Mouse (Mus musculus) hindbrain, embryonic 12.5 days (tissue): ENCODE data around the gene Sfxn4. TPM values are rescaled to one million over a fixed set of nuclear protein-coding genes. Genes with fewer than 3 reads are reported as not detected.

ENCODE experiments used
- ATAC-seq: fragments of 200-750 bp; cut with Nextera tagmentation; 2 replicates; pipeline ENCODE4 v1.8.0; 2017; ENCODE audit warnings: moderate TSS enrichment; ENCODE audit not compliant: low FRiP score
- H3K27ac ChIP-seq: fragments of 300-500 bp; sonication (generic); 2 replicates; pipeline ENCODE4 v1.5.1; 2016; ENCODE audit warnings: mild to moderate bottlenecking
- H3K27me3 ChIP-seq: fragments of 300-500 bp; sonication (generic); 2 replicates; pipeline ENCODE4 v1.6.1; 2016; ENCODE audit warnings: mild to moderate bottlenecking
- H3K36me3 ChIP-seq: fragments of 300-500 bp; sonication (generic); 2 replicates; pipeline ENCODE4 v1.6.1; 2016; ENCODE audit warnings: mild to moderate bottlenecking
- H3K4me1 ChIP-seq: fragments of 300-500 bp; sonication (generic); 2 replicates; pipeline ENCODE4 v1.6.1; 2016
- H3K4me2 ChIP-seq: fragments of 300-500 bp; sonication (generic); replicated peaks from 2 replicates; pipeline ENCODE4 v1.6.1; 2016; ENCODE audit warnings: mild to moderate bottlenecking
- H3K4me3 ChIP-seq: fragments of 300-500 bp; sonication (generic); 2 replicates; pipeline ENCODE4 v1.5.1; 2016; ENCODE audit warnings: mild to moderate bottlenecking
- H3K9ac ChIP-seq: fragments of 300-500 bp; sonication (generic); 2 replicates; pipeline ENCODE4 v1.6.1; 2016; ENCODE audit warnings: mild to moderate bottlenecking, moderate library complexity
- H3K9me3 ChIP-seq: fragments of 300-500 bp; sonication (generic); replicated peaks from 2 replicates; pipeline ENCODE4 v1.6.1; 2016; ENCODE audit warnings: mild to moderate bottlenecking
- WGBS: fragments of 180-500 bp; shearing (Covaris S2); methylation state at CpG from one replicate; pipeline ENCODE4 v1.1.7; 2016; 5-methylcytosine and 5-hydroxymethylcytosine counted together
- polyA plus RNA-seq: library from polyadenylated mRNA; unstranded; fragments of >200 nt; fragmentation: Nextera tagmentation; extraction: Ambion mirVana; gene quantifications from 2 replicates; pipeline ENCODE4 v1.2.1, GENCODE M21; 2016

Gene Sfxn4
- polyA plus RNA-seq, 1 experiment from 2014 or later, result 14.2 TPM

- H3K27ac ChIP-seq, result peak overlapping the region; percentile 31; the same call in 1 of the 2 replicates
- 22% methylated on average over 10 of the region's 10 CpGs for WGBS
Measured at GRCm38 (mm10) chr19:60812036-60812389, 49.3 kb downstream of the Sfxn4 start.

GRCm38 (mm10) chr19:60811098-60812035 is 49.9 kb downstream of the Sfxn4 start, which contains the start of gene Fam45a:
Fam45a (plus strand) TSS chr19:60811585.
- peaks cover 11% of the 10 kb centered on the region; the same call in 1 of the 2 replicates for H3K36me3 ChIP-seq
- H3K9me3 ChIP-seq, result no peaks in the 10 kb centered on the region
- peak within 1 kb of the TSS; percentile 68 for H3K4me3 ChIP-seq
- peak within 1 kb of the TSS; percentile 31; the same call in 1 of the 2 replicates for H3K27ac ChIP-seq
- peaks cover 4% of the 10 kb centered on the region; the same call in 1 of the 2 replicates for H3K4me1 ChIP-seq
- WGBS, result 2% methylated on average over 32 of the region's 45 CpGs
- H3K9ac ChIP-seq, result peak within 1 kb of the TSS; percentile 84
- H3K4me2 ChIP-seq, result peak within 1 kb of the TSS; percentile 70
- peak; percentile 99 for ATAC-seq
- H3K27me3 ChIP-seq, result no peaks in the 10 kb centered on the region

More at GRCm38 (mm10) chr19:60812036-60812389, 49.3 kb downstream of the Sfxn4 start:
- H3K4me3 ChIP-seq, result peak overlapping the region; percentile 68
- H3K9ac ChIP-seq, result peak overlapping the region; percentile 84
- H3K27me3 ChIP-seq, result no peaks in the 10 kb centered on the region
- peaks cover 4% of the 10 kb centered on the region; the same call in 1 of the 2 replicates for H3K4me1 ChIP-seq
- peak overlapping the region; percentile 70 for H3K4me2 ChIP-seq
- no peak for ATAC-seq
- no peaks in the 10 kb centered on the region for H3K9me3 ChIP-seq
- H3K36me3 ChIP-seq, result peaks cover 14% of the 10 kb centered on the region; the same call in 1 of the 2 replicates

- ATAC-seq, result no peak
- H3K4me3 ChIP-seq, result no peak overlapping the region
- H3K9ac ChIP-seq, result no peak overlapping the region
- peaks cover 4% of the 10 kb centered on the region; the same call in 1 of the 2 replicates for H3K4me1 ChIP-seq
- no peaks in the 10 kb centered on the region for H3K27me3 ChIP-seq
- 97% methylated on average over 2 of the region's 2 CpGs for whole genome bisulfite sequencing
- H3K9me3 ChIP-seq, result no peaks in the 10 kb centered on the region
- no peak overlapping the region for H3K27ac ChIP-seq
- no peak overlapping the region for H3K4me2 ChIP-seq
- 0 out of 2 replicates have a peak, but pooled peaks cover 3% of the 10 kb centered on the region for H3K36me3 ChIP-seq
Measured at GRCm38 (mm10) chr19:60809927-60810326, 51.4 kb downstream of the Sfxn4 start.

- Histone ChIP-seq H3K27me3 (no peaks in the 10 kb centered on the region), H3K9ac (no peak overlapping the region), H3K4me2 (no peak overlapping the region), H3K36me3 (no peaks in the 10 kb centered on the region), H3K4me3 (no peak overlapping the region), H3K27ac (no peak overlapping the region), H3K4me1 (no peaks in the 10 kb centered on the region), H3K9me3 (no peaks in the 10 kb centered on the region)
- no peak for ATAC-seq
- 65% methylated on average over 2 of the region's 2 CpGs for WGBS
Measured at GRCm38 (mm10) chr19:60804903-60805302, 56.4 kb downstream of the Sfxn4 start.

GRCm38 (mm10) chr19:60799867-60800569 is 61.3 kb downstream of the Sfxn4 start:
- Histone ChIP-seq H3K4me1 (no peaks in the 10 kb centered on the region), H3K9me3 (no peaks in the 10 kb centered on the region), H3K9ac (no peak overlapping the region), H3K4me3 (no peak overlapping the region), H3K36me3 (no peaks in the 10 kb centered on the region), H3K4me2 (no peak overlapping the region), H3K27me3 (no peaks in the 10 kb centered on the region), H3K27ac (no peak overlapping the region)
- ATAC-seq, result no peak
- 85% methylated on average over 7 of the region's 7 CpGs for WGBS

- Histone ChIP-seq H3K9ac (no peak overlapping the region), H3K9me3 (no peaks in the 10 kb centered on the region), H3K36me3 (no peaks in the 10 kb centered on the region), H3K27ac (no peak overlapping the region), H3K4me1 (no peaks in the 10 kb centered on the region), H3K27me3 (no peaks in the 10 kb centered on the region), H3K4me2 (no peak overlapping the region), H3K4me3 (no peak overlapping the region)
- no peak for ATAC-seq
- WGBS, result 96% methylated on average over 2 of the region's 2 CpGs
Measured at GRCm38 (mm10) chr19:60797415-60797814, 63.9 kb downstream of the Sfxn4 start.

- Histone ChIP-seq H3K27ac (no peak overlapping the region), H3K9ac (no peak overlapping the region), H3K36me3 (no peaks in the 10 kb centered on the region), H3K4me2 (no peak overlapping the region), H3K27me3 (no peaks in the 10 kb centered on the region), H3K4me3 (no peak overlapping the region), H3K4me1 (peaks cover 3% of the 10 kb centered on the region; the same call in 1 of the 2 replicates), H3K9me3 (no peaks in the 10 kb centered on the region)
- 92% methylated on average over 2 of the region's 2 CpGs for WGBS
- ATAC-seq, result no peak
Measured at GRCm38 (mm10) chr19:60795244-60795643, 66.0 kb downstream of the Sfxn4 start.

- no peak for ATAC-seq
- 83% methylated on average over 2 of the region's 2 CpGs for WGBS
- no peak overlapping the region for H3K4me3 ChIP-seq
Measured at GRCm38 (mm10) chr19:60793170-60793707, 68.0 kb downstream of the Sfxn4 start.

GRCm38 (mm10) chr19:60791164-60791563 is 70.1 kb downstream of the Sfxn4 start:
- H3K9ac ChIP-seq, result peak overlapping the region; percentile 94
- no peaks in the 10 kb centered on the region for H3K9me3 ChIP-seq
- H3K27ac ChIP-seq, result peak overlapping the region; percentile 96
- ATAC-seq, result peak; percentile 35; the same call in 1 of the 2 replicates
- 18% methylated on average over 9 of the region's 9 CpGs for WGBS
- no peaks in the 10 kb centered on the region for H3K27me3 ChIP-seq
- peak overlapping the region; percentile 95 for H3K4me3 ChIP-seq
- H3K36me3 ChIP-seq, result no peaks in the 10 kb centered on the region
- peak overlapping the region; percentile 62 for H3K4me2 ChIP-seq
- peaks cover 14% of the 10 kb centered on the region for H3K4me1 ChIP-seq

More at GRCm38 (mm10) chr19:60793170-60793707, 68.0 kb downstream of the Sfxn4 start:
- Histone ChIP-seq H3K27me3 (no peaks in the 10 kb centered on the region), H3K9me3 (no peaks in the 10 kb centered on the region), H3K9ac (no peak overlapping the region), H3K4me1 (peaks cover 6% of the 10 kb centered on the region), H3K4me2 (no peak overlapping the region), H3K36me3 (no peaks in the 10 kb centered on the region), H3K27ac (no peak overlapping the region)

- H3K36me3 ChIP-seq, result no peaks in the 10 kb centered on the region
- peak; percentile 97 for ATAC-seq
- peak within 1 kb of the TSS; percentile 95 for H3K4me3 ChIP-seq
- H3K4me2 ChIP-seq, result peak within 1 kb of the TSS; percentile 62
- no peaks in the 10 kb centered on the region for H3K9me3 ChIP-seq
- whole genome bisulfite sequencing, result under 1% methylated on average over 57 of the region's 57 CpGs
- H3K27me3 ChIP-seq, result no peaks in the 10 kb centered on the region
- peak within 1 kb of the TSS; percentile 96 for H3K27ac ChIP-seq
- peaks cover 18% of the 10 kb centered on the region for H3K4me1 ChIP-seq
- H3K9ac ChIP-seq, result peak within 1 kb of the TSS; percentile 94
Measured at GRCm38 (mm10) chr19:60790551-60791161, 70.6 kb downstream of the Sfxn4 start, which contains the start of gene Eif3a. Eif3a (minus strand) TSS chr19:60790658.

GRCm38 (mm10) chr19:60789919-60790506 is 71.3 kb downstream of the Sfxn4 start:
- ATAC-seq, result peak; percentile 53
- WGBS, result under 1% methylated on average over 60 of the region's 60 CpGs
- H3K36me3 ChIP-seq, result no peaks in the 10 kb centered on the region
- H3K4me3 ChIP-seq, result peak overlapping the region; percentile 95
- peak overlapping the region; percentile 62 for H3K4me2 ChIP-seq
- no peaks in the 10 kb centered on the region for H3K9me3 ChIP-seq
- peak overlapping the region; percentile 94 for H3K9ac ChIP-seq
- H3K27ac ChIP-seq, result peak overlapping the region; percentile 96
- H3K27me3 ChIP-seq, result no peaks in the 10 kb centered on the region
- H3K4me1 ChIP-seq, result peaks cover 18% of the 10 kb centered on the region
